Mouse (Mus musculus): ENCODE measurements around the gene Pla1a. TPM values are rescaled to one million over a fixed set of nuclear protein-coding genes. Genes with fewer than 3 reads are reported as not detected.
"Not testable (repeated sequence)": the region's sequence is repeated elsewhere in the genome, so short reads cannot be mapped to it uniquely, and the experiment has no call there.

Gene Pla1a
- polyA plus RNA-seq, 1 experiment = 2.1 TPM

DNA sequence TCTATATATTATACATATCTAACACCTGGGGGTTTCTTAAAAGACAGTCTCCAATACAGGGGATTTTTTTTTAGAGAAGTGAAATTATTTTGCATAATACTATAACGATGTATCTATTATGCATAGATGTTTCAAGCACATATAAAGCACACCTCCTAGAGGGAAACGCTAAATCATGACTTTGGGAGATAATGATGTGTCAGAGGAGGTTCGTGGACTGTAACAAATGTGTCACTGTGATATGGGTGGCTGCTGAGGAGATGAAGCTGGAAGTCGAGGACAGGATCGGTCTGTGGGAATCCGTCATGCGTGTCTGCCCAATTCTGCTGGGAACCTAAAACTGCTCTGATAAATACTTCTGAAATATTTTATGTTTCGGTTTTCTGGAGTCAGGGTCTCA, 28.8 kb upstream of the Pla1a start:
- no peak for DNase-seq (ENCODE audit: low read depth, low spot score)
- WGBS = 76% methylated on average over 8 of the region's 8 CpGs

DNA sequence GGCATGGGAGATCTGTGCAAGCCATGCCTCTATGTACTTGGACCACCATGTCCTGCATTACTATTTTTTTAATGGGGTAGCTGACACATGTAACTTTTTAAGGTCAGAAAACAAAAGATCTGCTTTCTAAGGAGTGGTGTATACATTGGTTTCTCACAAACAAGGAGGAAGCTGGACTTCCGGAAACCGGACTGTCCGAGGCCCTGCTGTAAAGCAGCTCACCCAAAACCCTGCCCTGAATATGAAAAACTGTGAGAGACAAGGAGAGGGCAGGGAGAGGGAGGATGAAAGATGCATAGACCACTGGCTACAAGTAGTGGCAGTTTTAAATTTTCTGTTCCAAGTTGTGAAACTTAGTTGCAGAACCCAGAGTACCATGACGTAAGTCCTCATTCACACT, 27.0 kb upstream of the Pla1a start:
- WGBS = 90% methylated on average over 4 of the region's 4 CpGs
- DNase-seq (ENCODE audit: low read depth, low spot score) = no peak

DNA sequence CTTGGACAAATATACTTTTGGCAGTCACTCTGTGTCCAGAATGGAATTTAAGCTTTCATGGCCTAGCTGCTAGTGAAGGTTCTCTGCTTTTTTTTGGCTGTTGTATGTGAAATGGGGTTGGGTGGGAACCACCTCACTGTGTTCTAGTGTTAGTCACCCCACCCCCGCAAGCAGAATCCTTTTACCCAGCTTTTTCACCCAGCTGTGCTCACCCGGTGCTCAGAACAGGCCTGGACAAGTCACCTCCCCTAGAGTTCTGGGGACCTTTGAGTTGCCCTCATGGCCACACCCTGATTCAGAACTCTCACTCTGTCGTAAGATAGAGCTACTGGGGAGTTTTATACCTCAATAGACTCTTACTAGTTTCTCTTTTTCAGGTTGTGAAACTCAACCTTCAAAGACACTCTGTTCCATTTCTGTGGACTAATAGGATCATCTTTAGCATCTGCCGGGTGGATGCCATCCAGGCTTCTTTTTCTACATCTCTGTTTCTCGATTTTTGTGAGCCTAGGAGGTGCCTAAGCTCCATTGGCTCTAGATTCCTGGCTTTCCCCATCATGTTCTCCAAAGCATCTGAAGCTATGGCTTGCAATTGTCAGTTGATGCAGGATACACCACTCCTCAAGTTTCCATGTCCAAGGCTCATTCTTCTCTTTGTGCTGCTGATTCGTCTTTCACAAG, 25.8 kb upstream of the Pla1a start:
- DNase-seq (ENCODE audit: low read depth, low spot score) = no peak
- WGBS = 51% methylated on average over 6 of the region's 6 CpGs

DNA sequence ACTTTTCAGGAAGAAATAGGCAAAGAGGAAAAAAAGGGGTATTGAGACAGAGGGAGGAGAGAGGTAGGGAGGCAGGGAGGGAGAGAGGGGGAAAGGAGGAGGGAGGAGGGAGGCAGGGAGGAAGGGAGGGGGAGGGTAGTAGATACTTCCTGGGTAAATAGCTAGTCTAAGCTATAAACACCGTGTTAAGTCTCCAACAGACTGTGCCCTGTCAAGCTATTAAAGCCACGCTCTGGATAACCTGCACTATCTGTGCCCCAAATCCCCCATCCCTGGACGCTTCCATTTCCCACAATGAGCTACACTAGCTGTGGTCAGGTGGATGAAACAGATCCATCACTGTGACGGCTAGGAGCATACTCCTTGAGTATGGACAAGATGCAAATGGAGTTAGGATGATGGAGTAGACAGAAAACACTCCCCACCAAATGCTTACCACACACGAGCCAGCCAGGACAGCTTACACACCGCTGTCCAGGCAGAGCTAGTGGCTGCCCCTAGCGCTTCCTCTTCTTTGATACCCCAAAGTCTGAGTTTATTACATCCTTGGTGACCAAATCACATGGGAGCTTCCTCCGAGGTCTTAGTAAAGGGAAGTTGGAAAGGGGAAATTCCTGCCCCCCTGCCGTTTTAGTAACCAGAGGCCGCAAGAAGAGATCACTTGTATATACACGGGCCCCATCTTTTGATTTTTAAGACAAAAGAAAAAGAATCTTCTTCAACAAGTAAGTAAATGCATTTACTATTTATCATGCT, 24.0 kb upstream of the Pla1a start:
- 59% methylated on average over 11 of the region's 11 CpGs for WGBS
- DNase-seq (ENCODE audit: low read depth, low spot score) = no peak

DNA sequence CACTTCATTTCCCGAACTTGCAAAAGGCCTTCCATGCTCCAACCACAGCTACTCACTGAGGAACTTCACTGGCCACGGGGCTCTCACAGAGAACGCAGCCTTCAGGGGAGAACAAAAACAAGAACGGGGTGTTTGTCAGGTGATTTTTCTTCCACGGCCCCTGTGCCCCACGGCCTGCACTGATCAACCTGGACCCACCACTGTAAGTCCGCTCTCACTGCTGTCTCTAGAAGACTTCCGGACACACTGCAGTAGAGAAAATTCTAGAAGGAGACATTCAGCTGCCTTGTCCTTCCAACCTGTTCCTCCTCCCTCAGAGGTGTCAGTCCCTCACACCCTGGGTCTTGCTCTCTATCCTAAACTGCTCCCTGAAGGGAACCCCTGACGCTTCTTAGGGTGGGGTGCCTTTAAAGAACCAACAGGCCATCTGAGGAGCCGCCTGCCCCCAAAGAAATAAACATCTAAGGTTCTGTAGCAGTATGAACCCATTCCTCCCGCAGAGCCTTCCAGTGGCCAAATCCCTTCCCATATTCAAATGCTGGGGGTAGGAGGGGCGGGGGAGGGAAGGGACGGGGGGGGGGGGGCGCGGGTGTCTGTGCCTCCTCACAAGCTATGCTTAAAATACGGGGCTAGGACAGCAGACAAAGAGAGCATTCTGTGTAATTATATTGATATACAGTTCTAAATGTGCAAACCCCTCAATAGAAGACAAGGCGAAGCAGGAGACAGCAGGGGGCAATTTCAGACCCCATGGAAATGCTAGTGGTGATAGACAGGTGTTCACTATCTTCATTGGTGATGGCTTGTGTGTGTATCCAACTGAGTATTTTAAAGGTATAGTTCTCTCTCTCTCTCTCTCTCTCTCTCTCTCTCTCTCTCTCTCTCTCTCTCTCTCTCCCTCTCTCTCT, 22.8 kb upstream of the Pla1a start, which contains the start of gene Cd80:
Cd80 (plus strand) TSS at position 51 of the 908 bp plus-strand sequence.
- WGBS = 72% methylated on average over 17 of the region's 17 CpGs
- DNase-seq (ENCODE audit: low read depth, low spot score) = no peak

DNA sequence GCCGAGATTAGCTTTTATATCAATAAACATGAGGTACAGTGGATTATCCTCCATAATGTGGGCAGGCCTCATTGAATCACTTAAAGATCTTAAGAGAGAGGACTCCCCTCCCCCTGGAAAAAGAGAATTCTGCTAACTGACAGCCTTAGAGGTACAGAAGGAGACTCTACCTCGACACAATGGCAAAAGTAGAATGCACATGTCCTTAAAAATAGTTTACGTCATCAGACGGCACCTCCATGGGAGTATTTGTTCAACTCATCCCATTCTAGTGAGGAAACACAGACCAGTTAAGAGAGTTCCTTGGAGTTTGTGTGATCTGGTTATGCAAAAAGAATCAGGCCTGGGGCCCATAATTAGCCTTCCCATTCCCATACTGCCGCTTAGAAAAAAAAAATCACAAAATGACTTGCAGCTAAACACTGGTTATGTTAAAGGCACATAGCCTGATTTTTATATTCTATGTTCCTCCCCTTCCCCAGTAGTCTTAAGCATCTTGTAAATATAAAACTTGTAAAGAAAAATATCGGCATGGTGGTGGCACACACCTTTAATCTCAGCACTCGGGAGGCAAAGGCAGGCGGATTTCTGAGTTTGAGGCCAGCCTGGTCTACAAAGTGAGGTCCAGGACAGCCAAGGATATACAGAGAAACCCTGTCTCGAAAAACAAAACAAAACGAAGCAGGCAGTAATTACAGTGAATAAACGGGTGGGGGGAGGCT, 21.7 kb upstream of the Pla1a start:
- WGBS = 75% methylated on average over 11 of the region's 11 CpGs

DNA sequence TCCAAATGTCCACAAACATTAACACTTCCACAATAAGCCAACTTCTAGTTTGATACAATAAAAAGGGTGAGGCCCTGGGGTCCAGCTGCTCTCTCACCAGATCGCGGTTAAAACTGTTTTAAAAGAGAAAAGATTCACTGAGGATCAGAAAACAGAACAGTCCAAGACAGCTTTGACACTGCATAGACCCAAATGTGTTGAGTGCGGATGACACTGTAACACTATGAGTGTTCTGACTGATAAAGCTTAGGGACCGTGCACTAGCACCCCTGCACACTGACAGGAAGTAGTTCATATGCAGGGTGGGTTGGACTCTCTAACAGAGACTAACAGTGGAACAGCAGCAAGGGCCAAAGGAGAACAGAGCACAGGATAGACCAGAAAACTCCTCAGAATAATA, 21.0 kb upstream of the Pla1a start:
- no peak for DNase-seq (ENCODE audit: low read depth, low spot score)
- 91% methylated on average over 4 of the region's 4 CpGs for WGBS

More for the DNA sequence above, 21.7 kb upstream of the Pla1a start:
- DNase-seq (ENCODE audit: low read depth, low spot score) = no peak

DNA sequence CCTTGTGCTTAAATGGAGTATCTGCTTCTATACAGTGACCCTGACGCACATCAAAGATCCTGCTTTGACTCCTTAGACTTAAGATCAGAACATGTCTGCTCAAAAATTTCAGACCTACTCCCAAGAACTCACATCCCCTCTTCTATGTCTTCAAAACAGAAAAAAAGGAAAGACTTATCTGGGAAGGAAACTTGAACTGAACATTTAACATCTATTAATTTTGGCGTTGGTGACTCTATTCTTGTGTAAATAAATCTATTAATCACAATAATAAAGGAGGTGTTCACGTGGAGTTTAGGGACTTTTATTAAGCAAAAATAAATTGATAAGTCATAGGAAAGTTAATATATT, 20.2 kb upstream of the Pla1a start:
- 30% methylated on average over 3 of the region's 3 CpGs for WGBS
- no peak for DNase-seq (ENCODE audit: low read depth, low spot score)

DNA sequence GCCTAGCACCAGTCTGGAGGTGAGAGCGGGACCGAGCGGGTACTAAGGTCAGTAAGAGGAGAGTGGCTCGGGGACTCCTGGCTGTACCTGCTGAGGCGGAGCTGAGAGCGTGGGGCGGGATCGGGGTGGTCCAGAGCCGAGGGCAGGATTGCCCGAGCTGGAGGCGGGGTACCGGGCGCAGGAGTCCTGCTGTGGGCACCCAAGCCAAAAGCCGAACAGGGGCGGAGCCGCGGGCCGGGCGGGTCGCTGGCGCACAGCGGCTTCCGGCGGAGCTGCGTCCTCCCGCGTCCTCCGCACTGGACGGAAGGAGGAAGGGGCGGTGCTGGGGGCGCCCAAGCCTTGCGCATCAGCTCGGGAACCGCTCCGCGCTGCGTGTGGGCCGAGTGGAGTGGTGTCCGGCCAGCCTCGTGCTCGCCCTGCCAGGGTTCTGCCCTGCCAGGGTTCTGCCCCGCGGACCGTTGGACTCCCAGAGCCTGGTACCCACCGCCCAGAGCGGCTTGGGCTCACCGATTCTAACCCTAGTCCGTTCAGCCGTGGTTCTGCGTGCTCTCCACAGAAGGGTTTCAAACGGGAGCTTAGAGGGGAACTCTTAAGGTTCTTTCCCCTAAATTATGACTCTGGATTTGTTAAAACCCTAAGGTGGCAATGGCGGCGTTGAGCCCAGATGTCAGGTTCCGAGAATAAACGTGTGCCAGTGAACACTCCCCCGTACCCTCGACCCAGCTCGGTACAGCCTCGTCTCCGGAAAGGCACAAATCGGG, 19.7 kb upstream of the Pla1a start, which contains the start of gene Adprh:
Adprh (minus strand) TSS at position 262 of the 761 bp plus-strand sequence.
- WGBS = under 1% methylated on average over 59 of the region's 61 CpGs
- DNase-seq (ENCODE audit: low read depth, low spot score) = peak; percentile 73

DNA sequence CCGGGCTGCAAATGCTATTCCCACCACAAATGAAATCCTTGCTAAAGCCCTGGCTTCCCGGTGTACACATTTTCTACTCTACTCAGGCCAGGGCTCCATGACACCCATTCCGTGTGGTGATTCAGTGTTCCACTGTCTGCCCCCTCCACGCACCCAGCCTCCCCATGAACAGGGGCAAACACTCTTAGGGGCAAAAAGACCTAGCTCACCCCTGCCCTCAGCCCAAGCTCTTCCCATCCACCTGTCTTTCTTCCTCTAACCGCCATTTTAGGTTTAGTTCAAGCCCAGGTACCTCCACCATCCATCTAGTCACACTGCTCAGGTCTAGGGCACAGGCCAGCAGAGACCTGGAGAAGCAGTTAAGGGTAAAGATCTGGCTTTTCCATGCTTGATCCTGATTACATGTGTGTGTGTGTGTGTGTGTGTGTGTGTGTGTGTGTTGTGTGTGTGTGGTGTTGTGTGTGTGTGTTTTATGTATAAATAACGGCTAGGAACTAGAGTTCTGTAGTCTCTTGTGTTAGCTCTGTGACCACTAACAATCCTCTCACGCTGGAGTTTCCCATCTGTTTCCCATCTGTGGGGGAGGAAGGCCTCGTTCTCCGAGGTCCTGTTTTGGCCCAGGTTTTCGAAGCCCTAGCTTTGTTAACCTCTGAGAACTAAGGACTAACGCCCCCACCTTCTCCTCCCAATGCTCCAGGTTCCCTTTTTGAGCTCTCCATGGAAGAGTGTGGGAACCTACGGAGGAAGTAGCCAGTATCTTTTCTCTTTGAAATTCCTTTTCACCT, 18.7 kb upstream of the Pla1a start:
- WGBS = 39% methylated on average over 12 of the region's 12 CpGs
- DNase-seq (ENCODE audit: low read depth, low spot score) = no peak

DNA sequence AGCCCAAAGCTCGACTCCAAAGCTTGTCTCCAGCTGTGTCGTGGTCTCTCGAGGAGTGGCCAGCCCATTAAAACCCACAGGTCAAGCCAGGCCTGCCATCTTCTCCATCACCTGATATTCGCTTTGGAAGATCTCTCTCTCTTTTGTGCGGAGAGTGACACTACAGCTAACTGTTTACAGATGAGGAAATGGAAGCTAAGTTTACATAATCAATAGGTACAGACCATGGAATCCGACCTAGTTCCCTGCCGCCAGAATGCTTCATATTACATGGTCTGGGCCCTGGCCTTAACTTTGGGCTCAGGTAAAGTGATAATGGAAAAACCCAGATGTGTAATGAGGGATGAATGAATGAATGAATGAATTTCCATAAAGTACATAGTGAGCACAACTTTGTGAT, 17.8 kb upstream of the Pla1a start:
- 90% methylated on average over 7 of the region's 7 CpGs for WGBS
- DNase-seq (ENCODE audit: low read depth, low spot score) = no peak

DNA sequence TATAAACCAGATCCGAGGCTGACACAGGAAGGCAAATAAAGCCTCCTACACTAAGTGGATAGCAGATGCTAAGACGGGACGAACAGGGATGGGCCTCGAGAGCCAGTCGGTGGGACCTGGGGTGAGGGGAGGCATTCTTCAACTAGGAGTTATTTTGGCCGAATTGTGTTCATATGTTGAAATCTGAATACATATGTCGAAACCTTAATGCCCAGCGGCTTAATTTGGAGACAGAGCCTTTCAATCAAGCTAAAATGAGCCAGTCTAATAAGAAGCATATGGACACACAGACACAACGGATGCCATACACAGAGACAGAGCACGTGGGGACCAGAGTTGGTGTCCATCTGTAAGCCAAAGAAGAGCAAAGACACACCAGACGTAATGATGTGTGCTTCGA, 15.5 kb upstream of the Pla1a start:
- 92% methylated on average over 12 of the region's 12 CpGs for WGBS

DNA sequence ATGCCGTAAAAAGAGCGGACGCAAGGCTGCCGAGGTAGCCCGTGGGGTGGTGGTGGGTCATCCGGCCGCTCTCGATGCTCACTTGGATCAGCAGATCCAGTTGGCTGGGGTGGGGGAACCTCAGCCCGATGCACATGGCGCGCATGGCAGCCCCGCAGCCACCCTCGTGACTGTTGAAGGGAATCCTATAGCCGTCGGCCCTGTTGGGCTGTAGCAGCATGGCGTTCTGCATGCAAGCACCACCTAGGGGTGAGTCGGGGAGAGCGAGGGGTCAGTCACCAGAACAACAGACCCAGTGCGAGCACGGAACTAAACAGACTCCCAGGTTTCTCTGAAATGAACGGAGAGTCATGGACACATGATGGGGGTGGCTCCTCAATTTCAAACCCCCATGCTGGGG, 14.4 kb upstream of the Pla1a start:
- 97% methylated on average over 21 of the region's 21 CpGs for WGBS
- no peak for DNase-seq (ENCODE audit: low read depth, low spot score)

More for the DNA sequence above, 15.5 kb upstream of the Pla1a start:
- DNase-seq (ENCODE audit: low read depth, low spot score) = no peak

DNA sequence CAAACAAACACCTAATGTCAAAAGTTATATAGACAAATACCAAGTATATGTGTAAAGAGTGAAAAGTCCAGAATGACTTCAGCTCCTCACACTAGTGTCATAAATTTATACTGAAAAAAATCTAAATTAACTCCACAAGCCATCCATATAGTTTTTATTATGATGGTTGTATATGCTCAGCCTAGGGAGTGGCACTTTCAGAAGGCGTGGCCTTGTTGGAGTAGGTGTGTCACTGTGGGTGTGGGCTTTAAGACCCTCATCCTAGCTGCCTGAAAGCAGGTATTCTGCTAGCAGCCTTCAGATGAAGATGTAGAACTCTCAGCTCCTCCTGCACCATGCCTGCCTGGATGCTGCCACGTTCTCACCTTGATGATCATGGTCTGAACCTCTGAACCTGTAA, 13.2 kb upstream of the Pla1a start:
- not testable (repeated sequence) for DNase-seq (ENCODE audit: low read depth, low spot score)
- 85% methylated on average over 2 of the region's 2 CpGs for WGBS

DNA sequence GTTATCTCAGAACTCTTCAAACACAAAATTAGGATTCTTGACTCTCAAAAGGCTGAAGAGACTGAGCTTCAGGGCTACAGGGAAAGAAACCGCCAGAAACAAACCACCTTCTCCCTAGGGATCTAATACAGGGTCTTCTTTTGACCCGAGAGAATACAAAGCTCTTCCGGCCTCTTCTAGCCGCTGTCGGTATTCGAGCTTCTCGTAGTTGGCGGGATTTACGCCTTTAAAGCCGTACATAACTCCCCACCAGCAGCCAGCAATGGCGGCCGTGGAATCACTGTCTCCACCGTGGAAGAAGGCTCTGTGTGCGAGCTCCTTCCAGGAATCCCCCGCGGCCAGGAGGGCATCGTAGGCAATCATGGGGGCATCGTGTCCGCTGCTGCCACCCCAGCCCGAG, 12.6 kb upstream of the Pla1a start:
- 96% methylated on average over 20 of the region's 20 CpGs for whole genome bisulfite sequencing
- no peak for DNase-seq (ENCODE audit: low read depth, low spot score)

DNA sequence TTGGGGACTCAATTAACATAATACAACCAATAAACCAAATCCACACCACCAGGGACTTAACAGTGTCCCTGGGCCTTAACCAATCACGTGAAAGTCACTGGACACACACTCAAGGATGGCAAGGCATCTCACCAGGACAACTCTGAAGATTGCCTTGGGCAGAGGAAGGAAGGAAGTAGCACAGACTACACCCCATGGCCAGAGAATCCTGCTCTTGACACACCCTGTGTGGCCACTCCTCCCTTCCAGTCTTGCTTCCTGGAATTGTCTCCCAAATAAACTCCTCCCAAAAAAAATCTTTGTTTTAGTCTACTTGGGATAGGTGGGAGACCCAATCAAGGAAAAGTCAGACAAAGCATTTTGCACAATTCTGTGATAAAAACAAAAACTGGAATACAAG, 12.1 kb upstream of the Pla1a start:
- 95% methylated on average over 1 of the region's 1 CpGs for WGBS

DNA sequence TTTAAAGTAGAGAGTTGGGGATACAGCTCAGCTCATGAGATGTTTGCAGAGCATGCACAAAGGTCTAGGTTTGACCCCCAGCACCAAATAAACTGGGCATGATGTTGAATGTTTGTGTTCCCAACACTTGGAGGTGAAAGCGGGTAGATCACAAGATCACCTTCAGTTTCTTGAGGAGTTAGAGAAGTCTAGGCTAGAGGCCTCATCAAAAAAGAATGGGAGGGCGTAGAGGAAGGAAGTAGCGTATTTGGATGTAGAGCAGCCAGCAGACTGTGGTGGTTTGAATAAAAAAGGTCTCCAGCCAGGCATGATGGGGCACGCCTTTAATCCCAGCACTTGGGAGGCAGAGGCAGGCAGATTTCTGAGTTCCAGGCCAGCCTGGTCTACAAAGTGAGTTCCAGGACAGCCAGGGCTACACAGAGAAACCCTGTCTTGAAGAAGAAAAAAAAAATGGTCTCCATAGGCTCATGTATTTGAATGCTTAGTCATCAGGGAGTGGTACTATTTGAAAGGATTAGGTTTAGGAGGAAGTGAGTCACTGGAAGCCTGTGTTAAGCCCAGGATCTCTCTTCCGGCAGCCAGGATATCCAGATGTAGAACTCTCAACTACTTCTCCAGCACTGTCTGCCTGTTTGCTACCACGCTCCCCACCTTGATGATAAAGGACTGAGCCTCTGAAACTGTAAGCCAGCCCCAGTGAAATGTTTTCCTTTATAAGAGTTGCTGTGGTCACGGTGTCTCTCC, 10.9 kb upstream of the Pla1a start:
- no peak for DNase-seq (ENCODE audit: low read depth, low spot score)
- 96% methylated on average over 7 of the region's 7 CpGs for WGBS

More for the DNA sequence above, 12.1 kb upstream of the Pla1a start:
- no peak for DNase-seq (ENCODE audit: low read depth, low spot score)

All from large intestine, adult 2 months (tissue).